Mouse (Mus musculus) testis, postnatal 10 days (tissue): Measurements from ENCODE around the gene Serpine1.

Experiments used
- DNase-seq: peaks from one replicate; pipeline ENCODE4 v3.0.0; 2021; ENCODE audit warnings: low spot score

The Serpine1 gene

DNA sequence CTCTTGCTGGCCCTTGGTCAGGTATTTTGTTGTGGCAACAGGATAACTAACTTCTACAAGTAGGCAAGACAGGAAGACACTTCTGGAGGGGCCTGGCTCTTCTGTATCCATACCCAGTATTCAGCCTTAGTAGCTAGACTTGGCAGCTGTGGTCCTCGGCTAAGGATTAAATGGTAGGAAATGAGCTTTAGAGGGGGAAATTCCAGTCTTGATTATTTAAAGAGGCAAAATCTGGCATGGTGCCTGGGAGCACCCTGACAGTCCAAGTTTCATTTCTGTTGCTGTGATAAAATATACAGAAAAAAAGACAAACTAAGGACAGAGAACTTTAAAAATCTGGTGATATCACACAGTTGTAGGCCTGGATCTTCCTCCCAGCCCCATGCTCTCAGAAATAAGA is 24.0 kb upstream of the Serpine1 start:
- DNase-seq: no peak

DNA sequence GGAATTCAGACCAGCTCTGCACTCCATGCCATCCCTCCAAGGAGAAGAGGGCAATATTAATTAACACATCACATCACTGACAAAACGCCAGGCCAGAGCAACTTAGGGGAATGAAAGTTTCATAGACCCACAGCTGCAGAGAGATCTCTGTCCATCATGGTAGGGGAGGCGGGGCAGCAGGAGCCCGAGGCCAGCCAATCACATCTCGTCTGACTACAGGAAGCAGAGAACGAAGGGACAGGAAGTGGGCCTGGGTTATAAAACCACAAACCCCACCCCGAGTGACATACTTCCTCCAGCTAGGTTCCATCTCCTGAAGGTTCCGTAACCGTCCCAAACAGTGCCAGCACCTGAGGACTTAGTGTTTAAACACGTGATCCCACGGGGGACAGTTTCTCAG is 23.1 kb upstream of the Serpine1 start:
- no peak for DNase-seq

DNA sequence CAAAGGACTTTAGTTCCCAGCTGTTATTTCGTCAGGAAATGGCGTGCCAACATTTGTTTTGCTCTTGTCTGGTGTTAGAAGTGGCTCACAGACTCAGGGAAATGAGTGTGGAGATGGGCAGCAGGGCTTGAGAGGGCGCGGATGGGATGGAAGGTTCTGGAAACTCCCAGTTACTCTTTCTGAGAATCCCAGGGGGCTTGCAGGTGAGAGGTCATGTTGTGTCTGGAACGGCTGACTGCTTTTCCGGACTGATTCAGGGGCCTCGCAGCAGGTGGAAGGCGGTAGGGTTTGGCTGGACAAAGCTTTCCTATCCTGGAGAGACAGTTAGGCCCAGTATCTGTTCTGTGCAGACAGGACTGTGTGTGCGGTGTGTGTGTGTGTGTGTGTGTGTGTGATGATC is 21.7 kb upstream of the Serpine1 start:
- DNase-seq: peak; percentile 54

DNA sequence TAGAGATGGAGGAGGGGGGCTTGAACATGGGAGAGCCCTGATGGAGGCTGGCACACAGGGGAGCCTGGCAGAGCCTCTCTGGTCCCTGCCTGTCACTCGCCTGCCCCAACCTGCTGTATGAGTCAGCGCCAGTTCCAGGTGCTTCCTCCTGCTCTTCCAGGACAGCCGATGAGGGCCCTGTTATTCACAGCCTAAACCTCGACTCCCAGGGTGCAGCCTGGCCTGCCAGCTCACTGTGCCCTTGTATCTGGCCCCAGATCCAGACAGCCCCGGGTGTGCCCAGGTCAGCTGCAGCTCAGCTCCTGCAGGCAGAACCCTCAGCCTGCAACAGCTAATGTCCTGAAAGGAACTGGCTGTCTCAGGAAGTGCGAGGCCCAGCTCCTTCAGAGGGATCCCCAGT is 19.5 kb upstream of the Serpine1 start:
- no peak for DNase-seq

DNA sequence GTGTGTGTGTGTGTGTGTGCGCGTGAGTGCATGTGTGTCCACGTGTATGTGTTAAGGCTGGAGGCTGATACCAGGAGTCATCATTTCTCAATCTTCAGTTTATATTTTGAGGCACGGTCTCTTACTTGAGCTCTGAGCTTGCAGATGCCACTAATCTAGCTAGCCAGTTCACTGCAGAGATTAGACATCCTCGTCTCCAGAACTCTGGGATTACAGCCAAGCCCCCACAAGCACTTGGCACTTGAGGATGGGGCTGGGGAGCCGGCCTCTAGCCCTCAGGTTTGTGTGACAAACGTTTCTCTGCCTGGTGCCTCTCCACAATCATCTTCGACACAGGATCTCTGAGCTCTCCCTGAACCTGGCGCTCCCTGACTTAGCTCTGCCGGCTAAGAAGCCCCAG is 18.8 kb upstream of the Serpine1 start:
- no peak for DNase-seq

DNA sequence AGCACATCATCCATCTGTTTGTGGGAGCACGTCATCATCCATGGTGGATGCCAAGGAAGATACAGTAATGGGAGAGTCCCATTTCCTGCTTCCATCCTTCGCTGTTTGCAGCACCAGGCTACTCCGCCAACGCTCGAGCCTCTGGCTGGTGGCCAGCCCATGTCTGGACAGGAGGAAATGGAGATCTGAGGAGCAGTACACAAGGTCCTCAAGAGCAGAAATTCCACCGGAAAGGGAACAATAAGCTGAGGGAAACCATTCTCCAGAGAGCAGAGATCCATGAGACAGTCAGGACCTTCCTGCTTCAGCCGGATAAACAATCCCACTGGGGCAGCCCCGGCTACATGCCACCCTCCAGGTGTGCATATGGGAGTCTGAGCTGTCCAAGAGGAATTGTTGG is 15.3 kb upstream of the Serpine1 start:
- no peak for DNase-seq

DNA sequence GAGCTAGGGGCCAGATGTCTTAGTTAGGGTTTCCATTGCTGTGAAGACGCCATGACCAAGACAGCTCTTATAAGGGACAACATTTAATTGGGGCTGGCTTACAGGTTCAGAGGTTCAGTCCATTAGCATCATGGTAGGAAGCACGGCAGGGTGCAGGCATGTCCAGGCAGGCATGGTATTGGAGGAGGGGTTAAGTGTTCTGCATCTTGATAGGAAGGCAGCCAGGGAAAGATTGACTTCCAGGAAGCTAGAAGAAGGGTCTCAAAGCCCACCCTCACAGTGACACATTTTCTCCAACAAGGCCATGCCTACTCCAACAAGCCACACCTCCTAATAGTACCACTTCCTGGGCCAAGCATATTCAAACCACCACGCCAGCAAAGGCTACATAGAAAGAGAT is 13.7 kb upstream of the Serpine1 start:
- DNase-seq: no peak

DNA sequence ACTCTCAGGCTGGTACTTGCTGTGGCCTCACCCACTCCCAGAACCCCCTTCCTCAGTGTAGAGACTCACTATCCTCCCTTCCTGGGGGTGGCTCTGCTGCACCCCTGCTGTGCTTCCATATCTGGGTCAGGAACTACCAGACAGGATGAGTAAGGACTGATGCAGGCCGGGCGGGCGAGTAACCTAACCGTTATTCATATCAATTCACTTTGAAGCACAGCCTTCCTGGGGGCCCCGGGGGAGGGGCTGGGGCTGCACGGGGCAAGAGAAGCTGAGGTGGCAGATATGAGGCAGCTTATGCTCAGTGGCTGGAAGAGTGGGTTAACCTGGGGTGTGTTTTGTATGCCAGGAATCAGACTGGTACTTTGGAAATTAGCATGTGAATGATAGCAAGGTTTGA is 13.0 kb upstream of the Serpine1 start:
- DNase-seq: no peak

DNA sequence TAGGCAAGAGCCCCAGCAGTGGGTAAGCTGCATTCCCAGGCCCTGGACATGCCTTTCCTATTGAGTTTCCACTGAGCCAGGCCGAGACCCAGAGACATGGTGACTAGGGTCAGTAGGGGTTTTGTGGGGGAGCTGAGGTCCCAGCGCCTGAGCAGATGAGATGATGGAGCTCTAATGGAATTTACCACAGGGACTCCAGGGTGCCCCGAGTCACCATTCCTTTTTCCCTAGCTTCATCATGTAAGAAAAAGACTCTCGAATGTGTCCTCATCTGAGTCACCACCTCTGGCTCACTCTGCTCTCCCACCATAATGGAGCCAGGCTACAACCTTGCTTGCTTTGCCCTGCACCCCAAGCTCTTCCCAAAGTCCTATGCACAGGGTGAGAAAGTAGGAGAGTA is 11.0 kb upstream of the Serpine1 start:
- DNase-seq: no peak

DNA sequence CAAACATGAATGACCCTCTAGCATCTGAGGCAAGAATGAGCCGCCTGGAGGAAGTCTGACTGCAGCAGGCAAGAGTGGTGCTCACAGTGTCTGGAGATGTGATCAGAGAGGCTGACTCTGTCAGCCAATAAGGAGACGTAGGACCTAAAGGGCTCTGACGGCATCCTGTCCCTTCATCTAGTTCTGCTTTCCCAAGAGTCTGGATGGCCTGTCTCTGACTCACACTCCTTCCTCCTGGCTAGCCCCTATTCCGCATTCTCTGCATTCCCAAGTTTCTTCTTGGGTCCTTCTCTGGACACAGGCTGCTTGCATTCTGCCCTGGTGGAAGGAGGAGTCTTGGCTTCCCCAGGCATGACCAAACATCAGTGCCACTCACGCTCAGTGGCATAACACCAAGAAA is 7.8 kb upstream of the Serpine1 start:
- no peak for DNase-seq

DNA sequence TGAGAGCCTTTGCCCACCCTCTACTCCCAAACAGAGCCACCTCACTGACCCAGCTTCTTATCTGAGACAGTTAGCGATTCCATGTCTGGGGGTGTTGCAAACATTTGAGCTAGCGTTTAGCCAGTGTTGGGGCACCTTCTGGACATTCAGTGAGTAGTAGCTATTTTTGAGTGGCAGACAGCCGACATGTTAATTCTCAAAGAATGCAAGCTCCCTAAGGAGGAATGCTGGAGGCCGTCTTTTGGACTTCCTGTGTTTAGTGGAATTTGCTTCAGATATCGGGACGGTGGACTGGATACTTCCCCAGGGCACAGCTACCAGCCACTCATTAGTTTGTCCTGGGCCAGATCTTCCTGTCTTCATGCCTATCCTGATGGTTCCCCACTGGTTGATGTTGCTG is 6.5 kb upstream of the Serpine1 start:
- no peak for DNase-seq

DNA sequence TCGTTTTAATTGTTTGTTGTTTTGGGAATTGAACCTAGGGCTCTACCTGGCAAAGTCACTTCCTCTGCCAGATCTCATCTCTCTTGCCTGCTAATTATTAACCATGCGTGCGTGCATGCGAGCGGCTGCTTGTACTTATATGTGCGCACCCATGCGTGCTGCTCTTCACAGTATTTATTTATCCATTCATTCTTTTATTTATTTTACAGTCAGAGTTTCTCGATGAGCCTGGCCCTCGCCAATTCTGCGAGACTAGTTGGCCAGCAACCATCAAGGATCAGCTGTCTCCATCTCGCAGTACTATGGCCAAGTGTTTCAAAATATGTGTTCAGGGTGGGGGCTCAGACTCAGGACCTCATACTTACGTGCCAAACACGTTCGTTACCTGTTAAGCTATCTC is 6.0 kb upstream of the Serpine1 start:
- no peak for DNase-seq

DNA sequence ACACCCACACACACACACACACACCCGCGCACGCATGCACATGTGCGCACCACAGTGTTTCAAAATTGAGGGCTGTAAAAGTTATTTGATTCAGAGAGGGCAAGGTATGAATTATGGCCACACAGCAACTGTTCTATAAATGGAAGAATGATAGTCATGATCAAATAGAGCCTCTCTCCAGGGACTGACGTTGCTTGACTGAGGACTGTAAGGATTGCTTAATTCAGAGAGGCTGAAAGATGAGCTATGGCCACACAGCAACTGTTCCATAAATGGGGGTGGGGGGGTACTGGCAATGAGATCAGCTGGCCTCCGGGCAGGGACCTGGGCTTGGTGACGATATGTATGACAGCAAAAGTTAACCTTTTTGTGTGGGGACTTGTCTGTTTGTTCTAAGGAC is 5.1 kb upstream of the Serpine1 start:
- no peak for DNase-seq

DNA sequence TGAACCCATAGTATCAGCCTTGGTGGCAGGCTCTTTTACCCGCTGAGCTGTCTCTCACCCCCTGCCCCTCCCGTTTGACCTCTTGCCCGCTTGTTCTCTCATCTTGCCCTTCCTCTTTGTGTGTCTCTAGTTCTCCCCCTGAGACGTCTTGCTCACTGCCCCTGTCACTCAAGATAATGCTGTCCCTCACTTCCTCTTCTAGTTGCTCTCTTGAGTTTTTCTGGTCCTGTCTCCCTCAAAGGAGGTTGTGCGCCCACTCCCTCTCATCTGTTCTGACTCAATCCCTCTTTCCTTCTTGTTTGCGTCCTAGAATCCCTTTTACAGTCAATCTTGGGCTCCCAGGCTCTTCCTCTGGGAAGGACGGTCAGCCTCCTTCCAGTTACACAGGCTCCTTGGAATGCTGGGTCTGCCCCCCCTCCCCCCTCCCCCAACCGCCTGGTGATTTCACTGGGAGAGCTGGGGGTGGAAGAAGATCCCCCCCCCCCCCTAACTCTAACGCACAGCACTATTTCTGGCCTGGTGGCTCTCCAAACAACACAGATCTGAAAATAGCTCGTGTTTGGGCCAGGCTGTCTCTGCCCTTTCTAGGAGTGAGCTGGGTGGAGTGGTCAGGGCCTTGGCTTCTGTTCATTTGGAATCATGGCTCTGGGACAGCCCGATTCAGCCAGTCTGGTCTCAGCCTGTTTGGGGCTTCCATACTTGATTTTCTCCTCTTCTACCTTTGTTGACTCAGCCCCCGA is 4.3 kb upstream of the Serpine1 start:
- no peak for DNase-seq

DNA sequence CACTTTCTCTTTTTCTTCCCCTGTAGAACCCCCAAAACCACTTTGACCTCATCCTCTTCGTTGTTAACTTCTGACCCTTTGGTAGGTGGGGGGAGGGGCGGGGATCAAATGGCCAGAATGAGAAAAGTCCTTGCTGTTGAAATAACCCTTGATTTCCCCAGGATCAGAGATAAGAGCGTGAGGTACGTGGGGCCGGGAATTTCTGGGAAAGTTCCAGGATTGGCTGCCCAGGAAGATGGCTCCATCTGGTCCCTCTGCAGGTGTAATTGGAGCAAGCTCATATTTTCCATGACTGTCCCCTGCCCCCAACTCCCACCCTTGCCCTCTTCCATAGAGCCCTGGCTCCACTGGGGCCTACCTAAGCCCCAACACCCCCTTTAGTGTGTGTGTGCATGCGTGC is 3.7 kb upstream of the Serpine1 start:
- DNase-seq: no peak

DNA sequence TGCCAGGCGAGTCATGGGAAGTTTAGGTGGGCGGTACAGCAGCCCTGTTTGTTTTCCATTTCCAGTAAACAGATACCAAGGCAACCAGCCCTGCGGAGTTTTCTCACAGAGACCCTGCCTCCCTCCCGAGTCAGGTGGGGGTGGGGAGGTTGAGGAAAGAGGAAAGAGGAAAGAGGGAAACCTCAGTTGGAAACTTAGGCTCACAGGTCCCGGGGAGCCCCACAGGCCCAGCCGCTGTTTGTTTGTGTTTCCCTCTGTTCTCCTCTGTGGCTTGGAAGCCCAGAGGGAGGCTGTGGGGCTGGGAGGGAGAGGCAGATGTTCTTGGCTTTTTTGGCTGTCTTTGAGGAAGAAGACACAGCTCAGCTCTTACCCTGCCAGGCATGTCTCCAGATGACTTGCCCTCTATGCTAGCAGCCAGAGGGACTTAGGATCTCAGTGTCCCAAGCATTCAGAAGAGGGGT is 2.2 kb upstream of the Serpine1 start:
- no peak for DNase-seq

DNA sequence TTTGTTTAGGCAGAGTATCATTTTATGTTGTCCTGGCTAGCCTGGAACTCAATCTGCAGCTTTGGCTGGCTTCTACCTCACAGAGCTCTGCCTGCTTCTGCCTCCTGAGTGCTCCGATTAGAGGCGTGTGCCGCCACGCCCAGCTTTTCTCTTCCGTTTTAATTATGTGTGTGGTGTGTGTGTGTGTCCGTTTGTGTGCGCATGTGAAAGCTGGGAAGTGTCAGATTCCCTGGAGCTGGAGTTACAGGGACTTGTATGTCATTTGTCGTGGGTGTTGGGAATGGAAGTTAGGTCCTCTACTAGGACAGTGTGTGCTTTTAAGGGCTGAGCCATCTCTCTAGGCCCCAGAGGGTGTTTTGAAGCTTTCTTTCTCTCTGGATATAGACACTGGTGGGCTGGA is 1.1 kb upstream of the Serpine1 start:
- DNase-seq: no peak

DNA sequence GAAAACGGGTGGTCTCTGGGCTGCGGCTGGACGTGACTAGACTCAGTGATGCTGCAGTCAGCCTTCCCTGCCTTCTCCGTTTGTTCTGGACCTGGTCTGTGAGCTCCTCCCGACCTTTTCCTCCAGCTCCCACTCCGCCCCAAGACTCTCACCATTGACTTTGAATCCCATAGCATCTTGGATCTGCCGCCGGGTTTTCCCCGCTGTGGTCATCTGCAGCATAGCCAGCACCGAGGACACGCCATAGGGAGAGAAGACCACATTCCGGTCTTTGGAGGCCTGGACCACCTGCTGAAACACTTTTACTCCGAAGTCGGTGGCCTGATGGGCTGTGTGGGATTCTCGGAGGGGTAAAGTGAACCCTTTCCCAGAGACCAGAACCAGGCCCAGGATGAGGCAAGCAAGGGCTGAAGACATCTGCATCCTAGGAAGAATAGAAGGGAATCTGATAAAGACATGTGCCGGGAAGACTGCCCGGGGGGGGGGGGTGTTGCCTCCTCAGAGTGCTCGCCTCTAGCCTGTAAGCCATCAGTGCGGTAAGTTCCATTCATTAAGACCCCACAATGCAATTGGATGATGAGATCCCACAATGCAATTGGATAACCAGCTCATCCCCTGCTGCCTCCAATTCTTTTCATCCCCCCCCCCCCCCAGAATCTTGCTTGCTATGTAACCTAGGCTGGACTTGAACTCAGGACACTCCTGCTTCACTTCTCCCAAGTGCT is 1.0 kb downstream of the Serpine1 start:
- DNase-seq: no peak

DNA sequence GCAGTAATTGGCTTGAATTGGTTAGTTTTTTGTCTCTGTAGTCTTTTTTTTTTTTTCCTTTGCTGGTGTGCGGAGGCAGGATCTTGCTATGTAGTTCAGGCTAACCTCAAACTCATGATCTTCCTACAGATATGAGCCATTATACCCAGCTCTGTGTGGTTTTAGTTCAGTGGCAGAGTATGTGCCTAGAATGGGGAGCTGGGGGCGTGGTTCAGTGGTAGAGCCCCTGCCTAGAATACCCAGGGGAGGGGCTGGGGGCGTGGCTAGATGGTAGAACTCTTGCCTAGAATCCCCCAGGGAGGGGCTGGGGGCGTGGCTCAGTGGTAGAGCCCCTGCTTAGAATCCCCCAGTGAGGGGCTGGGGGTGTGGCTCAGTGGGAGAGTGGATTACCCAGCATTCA is 3.4 kb downstream of the Serpine1 start:
- DNase-seq: no peak

DNA sequence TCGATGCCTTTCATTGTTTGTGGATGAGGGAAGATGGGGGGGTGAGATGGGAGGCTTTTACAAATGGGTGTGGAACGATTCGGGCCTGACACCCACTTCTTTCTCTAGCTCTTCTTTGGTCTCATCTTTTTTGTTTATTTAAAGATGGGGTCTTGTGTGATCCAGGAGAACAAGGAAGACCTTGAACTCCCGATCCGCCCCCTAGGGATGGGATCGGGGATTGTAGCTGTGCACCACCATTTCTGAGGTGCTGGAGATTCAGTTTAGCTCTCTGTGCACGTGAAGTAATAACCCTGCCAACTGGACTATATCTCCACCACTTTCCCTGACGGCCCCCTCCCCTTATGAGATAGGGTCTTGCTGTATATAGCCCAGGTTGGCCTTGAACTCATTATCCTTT is 6.1 kb downstream of the Serpine1 start:
- DNase-seq: no peak

DNA sequence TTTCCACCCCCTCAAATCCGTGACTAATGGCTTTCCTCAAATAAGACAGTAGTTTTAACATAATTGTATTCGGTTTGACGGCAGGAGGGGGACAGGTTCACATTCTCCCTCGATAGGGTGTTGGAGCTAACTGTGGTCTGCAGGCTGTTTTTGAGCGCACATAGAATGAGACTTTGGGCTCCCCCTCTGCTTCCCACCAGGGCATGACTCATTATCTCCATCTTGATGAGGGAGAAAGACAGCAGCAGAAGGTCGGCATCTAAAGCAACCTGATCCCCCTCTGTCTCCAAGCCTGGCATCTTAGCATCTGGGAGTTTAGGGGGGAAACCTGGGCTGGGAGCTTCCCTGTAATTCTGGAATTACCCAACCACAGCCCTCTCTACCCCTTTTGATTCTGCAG is 6.6 kb downstream of the Serpine1 start:
- DNase-seq: no peak

DNA sequence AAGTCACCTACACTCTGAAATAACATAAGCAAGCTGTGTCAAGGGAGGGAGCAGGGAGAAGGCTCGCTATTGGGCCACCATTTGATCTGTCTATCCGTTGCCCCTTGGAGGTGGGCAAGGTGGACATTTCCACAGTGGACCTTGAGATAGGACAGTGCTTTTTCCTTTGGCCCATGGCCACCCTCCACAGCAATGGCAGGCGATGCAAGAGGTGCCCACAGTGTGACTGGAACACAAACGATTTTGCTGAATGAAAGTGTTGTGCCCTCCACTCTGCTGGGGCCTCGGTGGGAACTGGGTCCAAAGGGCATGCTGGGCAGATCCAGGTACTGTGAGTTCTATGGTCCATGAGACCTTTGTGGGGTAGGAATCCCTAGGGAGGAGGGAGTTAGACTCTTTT is 9.5 kb downstream of the Serpine1 start:
- DNase-seq: no peak

DNA sequence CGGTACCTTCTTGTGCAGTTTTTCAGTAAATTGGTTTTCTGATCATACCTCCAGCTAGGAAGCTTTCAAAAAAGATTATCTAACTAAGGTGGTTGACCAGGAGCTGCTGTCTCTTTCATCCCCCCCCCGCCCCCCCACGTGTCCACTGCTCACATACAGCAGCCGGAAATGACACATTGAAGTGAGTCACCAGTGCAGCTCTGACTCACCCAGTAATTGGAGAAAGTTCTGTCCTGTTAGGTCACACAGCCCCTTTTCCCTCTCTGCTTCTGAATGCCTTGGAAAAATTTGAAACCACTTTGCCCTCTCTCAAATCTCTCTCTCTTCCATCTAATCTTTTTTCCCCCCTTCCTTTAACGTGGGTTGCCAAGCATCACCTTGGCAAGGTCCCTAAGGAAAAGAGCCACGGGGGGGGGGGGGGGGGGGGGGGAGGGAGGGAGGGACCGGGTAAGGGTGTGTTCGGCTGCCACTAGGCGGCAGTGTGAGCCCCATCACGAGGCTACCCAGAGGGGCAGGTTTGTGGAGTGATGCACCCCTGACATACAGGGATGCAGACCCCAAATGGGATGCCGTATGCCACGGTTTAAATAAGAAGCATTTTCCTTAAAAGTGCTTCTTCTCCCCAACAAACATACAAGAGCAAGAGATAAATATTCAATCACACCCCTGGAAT is 10.1 kb downstream of the Serpine1 start:
- DNase-seq: peak; percentile 75
